Comparison of ENCODE assay signal across 23 mouse cellular contexts in genomic region chr9:62786721-62787120, GRCm38 (mm10). TPM values are rescaled to one million over a fixed set of nuclear protein-coding genes. Genes with fewer than 3 reads are reported as not detected.
DNase-seq lines count a peak whose midpoint lies in the region; ATAC-seq and TF ChIP-seq lines count a peak whose summit lies in the region.
"Had no signal": no experiment of that assay in that cellular context is flagged by ENCODE, and none has a peak within 500 bp of the region (broad histone marks: within the 10 kb centered on the region; RNA-seq: fewer than 3 reads in every experiment).

No protein-coding gene starts in this region.

- WGBS in hindbrain, embryonic 16.5 days, result 75% methylated on average over 5 of the region's 5 CpGs

- 0 out of 2 replicates have a peak, but pooled peaks have one; percentile 27 for TF ChIP-seq POLR2A in cortical plate, adult 2 months (IDR thresholded peaks at IDR 0.05; ENCODE audit: extremely low read depth, insufficient read depth, low read length)

- no peak overlapping the region for H3K9ac ChIP-seq in hindbrain, embryonic 16.5 days (ENCODE audit: low read depth, low read length)
- H3K9ac ChIP-seq: forebrain, postnatal 0 days; heart, embryonic 12.5 days; hindbrain, embryonic 12.5 days; midbrain, embryonic 15.5 days had no signal

- H3K9me3 ChIP-seq in hindbrain, embryonic 16.5 days (ENCODE audit: control insufficient read depth, low read length), result no peaks in the 10 kb centered on the region
- H3K9me3 ChIP-seq: embryonic facial prominence, embryonic 10.5 days; forebrain, embryonic 10.5 days; heart, embryonic 12.5 days; hindbrain, embryonic 12.5 days; midbrain, embryonic 15.5 days had no signal

- no peaks in the 10 kb centered on the region for H3K27me3 ChIP-seq in hindbrain, embryonic 16.5 days (replicated peaks; ENCODE audit: control insufficient read depth, insufficient read depth, low read length)
- H3K27me3 ChIP-seq: heart, embryonic 12.5 days; hindbrain, embryonic 12.5 days; midbrain, embryonic 15.5 days; Patski had no signal

- no peak overlapping the region for H3K4me3 ChIP-seq in layer of hippocampus, adult 2 months
- H3K4me3 ChIP-seq in cortical plate, adult 2 months (ENCODE audit: insufficient read depth, low read length), result no peak overlapping the region
- H3K4me3 ChIP-seq in hindbrain, embryonic 16.5 days (ENCODE audit: low read length), result no peak overlapping the region
- H3K4me3 ChIP-seq: embryonic facial prominence, embryonic 10.5 days; forebrain, embryonic 10.5 days; heart, embryonic 12.5 days; hindbrain, embryonic 12.5 days; midbrain, embryonic 15.5 days had no signal

- peaks cover 13% of the 10 kb centered on the region for H3K4me1 ChIP-seq in cortical plate, adult 2 months (ENCODE audit: control insufficient read depth, insufficient read depth, low read length)
- peaks cover 17% of the 10 kb centered on the region for H3K4me1 ChIP-seq in hindbrain, embryonic 16.5 days (ENCODE audit: control insufficient read depth, insufficient read depth, low read depth, low read length)

- no peak for ATAC-seq in hindbrain, embryonic 16.5 days
- ATAC-seq: CD4-positive, CD25-positive, alpha-beta regulatory T cell, adult 4 months; forebrain, postnatal 0 days; lung, postnatal 0 days; midbrain, embryonic 15.5 days; Patski had no signal

- no peaks in the 10 kb centered on the region for H3K36me3 ChIP-seq in hindbrain, embryonic 16.5 days (ENCODE audit: control insufficient read depth, insufficient read depth, low read length)
- H3K36me3 ChIP-seq: hindbrain, embryonic 12.5 days; midbrain, embryonic 15.5 days had no signal

- no peak for TF ChIP-seq CTCF in layer of hippocampus, adult 2 months (conservative IDR thresholded peaks at IDR 0.05)
- no peak for TF ChIP-seq CTCF in cortical plate, adult 2 months (IDR thresholded peaks at IDR 0.05; ENCODE audit: extremely low read depth, insufficient read depth, low read length)

- peak overlapping the region; percentile 57 for H3K27ac ChIP-seq in layer of hippocampus, adult 2 months
- peak overlapping the region; percentile 15; the same call in 1 of the 2 replicates for H3K27ac ChIP-seq in cortical plate, adult 2 months (ENCODE audit: insufficient read depth, low read length)
- H3K27ac ChIP-seq in hindbrain, embryonic 16.5 days (ENCODE audit: low read depth, low read length), result no peak overlapping the region
- H3K27ac ChIP-seq: embryonic facial prominence, embryonic 10.5 days; forebrain, embryonic 10.5 days; hindbrain, embryonic 12.5 days; kidney, postnatal 0 days; macrophage; midbrain, embryonic 15.5 days had no signal

- H3K4me2 ChIP-seq in hindbrain, embryonic 16.5 days (ENCODE audit: low read length), result no peak overlapping the region
- H3K4me2 ChIP-seq: heart, embryonic 12.5 days; hindbrain, embryonic 12.5 days; midbrain, embryonic 15.5 days had no signal

- DNase-seq in adrenal gland, adult (ENCODE audit: inconsistent age in 2 of 2, low spot score in 1 of 2), result peak; percentile 71 to 79
- no peak for DNase-seq in adrenal gland, postnatal 4 days (ENCODE audit: low spot score in 2 of 2)
- no peak for DNase-seq in layer of hippocampus, adult 2 months (ENCODE audit: low spot score in 2 of 2)
- DNase-seq in layer of hippocampus, adult 9-11 months, result no peak
- DNase-seq in adrenal gland, adult 8-10 months, result peak; percentile 49
- no peak for DNase-seq in thymus, postnatal 25 days
- DNase-seq: cerebellum, adult 9-10 months; forebrain, postnatal 0 days; heart, postnatal 10 days; kidney, adult 11 months; spleen, adult 18-20 months had no signal

RNA-seq across cellular contexts. Expression of gene Fem1b, which starts 25.0 kb away (rescaled TPM):
- total RNA-seq in adrenal gland, postnatal 4 days (2021), result 10 to 100 TPM; 44.0 to 50.4 TPM
- 10 to 100 TPM; 91.9 to 95.0 TPM for total RNA-seq in layer of hippocampus, adult 2 months (2021)
- total RNA-seq in adrenal gland, adult 8-10 months (2022), result 10 to 100 TPM; 32.0 to 39.4 (median 37.7) TPM
- 41.9 and 42.6 TPM in 2 replicates for polyA plus RNA-seq in cortical plate, adult 2 months (2012; rRNA removed)
- polyA plus RNA-seq in hindbrain, embryonic 16.5 days (2015; fragmentation: Nextera tagmentation; extraction: Ambion mirVana), result 44.5 and 55.2 TPM in 2 replicates

RNA-seq across cellular contexts. Expression of gene Cln6, which starts 51.9 kb away (rescaled TPM):
- total RNA-seq in adrenal gland, postnatal 4 days (2021), result 10 to 100 TPM; 37.5 to 38.1 TPM
- total RNA-seq in layer of hippocampus, adult 2 months (2021), result 10 to 100 TPM; 12.1 to 12.2 TPM
- 10 to 100 TPM; 19.4 to 28.7 (median 23.5) TPM for total RNA-seq in adrenal gland, adult 8-10 months (2022)
- 15.3 and 15.9 TPM in 2 replicates for polyA plus RNA-seq in cortical plate, adult 2 months (2012; rRNA removed)
- polyA plus RNA-seq in hindbrain, embryonic 16.5 days (2015; fragmentation: Nextera tagmentation; extraction: Ambion mirVana), result 6.7 and 6.9 TPM in 2 replicates

Comparison
In these comparisons a context has a peak if more than half of its experiments do, and no peak if none do; other contexts are left out.
1. DNase-seq: peak in adrenal gland, adult (2 of 2) and adrenal gland, adult 8-10 months (single experiment); none in adrenal gland, postnatal 4 days (0 of 2), layer of hippocampus, adult 2 months (0 of 2), layer of hippocampus, adult 9-11 months (single experiment) and thymus, postnatal 25 days (single experiment).